Mouse (Mus musculus) urinary bladder, postnatal 10 days (tissue): ENCODE data around the gene Gas6.

Source experiments
- DNase-seq: peaks from one replicate; pipeline ENCODE4 v3.0.0; 2022; ENCODE audit warnings: low spot score

The Gas6 gene

DNA sequence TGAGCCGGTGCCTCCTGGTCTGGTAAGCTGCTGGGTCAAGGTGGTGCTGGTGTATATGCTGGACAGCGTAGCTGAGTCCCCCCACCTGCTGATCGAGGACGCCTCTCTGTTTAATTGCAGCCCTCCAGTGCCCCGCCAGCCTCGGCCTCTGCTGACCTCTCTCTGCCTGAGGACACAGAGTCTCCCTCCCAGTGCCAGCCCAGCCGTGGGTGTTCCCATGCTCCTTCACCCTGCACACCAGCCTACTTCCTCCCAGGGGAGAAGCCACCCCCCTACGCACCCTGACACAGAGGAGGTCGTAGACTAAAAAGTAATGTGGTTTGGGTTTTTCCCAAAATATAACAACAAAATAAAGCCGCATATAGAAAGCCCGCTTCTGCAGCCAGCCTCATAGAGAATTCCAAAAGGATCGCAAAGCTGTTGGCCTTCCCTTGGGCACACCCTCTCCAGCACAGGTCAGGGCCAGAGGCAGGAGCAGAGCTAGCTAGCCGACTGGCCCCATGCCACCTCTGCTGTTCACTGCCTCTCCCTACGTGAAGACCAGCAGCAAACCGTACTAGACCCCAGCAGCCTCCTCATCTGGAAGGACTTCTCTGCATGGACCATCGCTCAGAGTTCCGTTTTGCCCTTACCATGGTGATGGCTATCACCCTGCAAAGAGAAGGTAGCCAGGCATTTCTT lies 33.1 kb downstream of the Gas6 start:
- DNase-seq, result no peak

DNA sequence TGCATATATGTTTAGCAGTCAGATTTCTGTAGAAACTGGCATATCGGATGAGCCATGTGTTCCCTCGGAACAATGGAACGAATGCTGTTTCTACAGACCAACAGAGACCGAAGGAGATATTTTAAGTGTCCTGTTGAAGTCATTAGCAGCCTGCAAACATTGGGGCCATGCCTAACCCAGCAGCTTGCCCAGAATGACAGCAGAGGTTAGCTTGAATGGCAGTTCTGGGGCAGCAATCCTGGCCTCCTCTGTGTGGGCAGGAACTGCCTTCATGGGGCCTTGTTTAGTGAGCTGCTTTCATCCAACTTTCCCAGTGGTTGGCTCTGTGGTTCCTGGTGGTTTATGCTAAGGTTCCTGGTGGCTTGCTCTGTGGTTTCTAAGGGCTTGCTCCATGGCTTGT lies 34.9 kb downstream of the Gas6 start:
- DNase-seq, result no peak

GRCm38 (mm10) chr8:13455295-13455694 lies 39.0 kb downstream of the Gas6 start:
- DNase-seq, result no peak

GRCm38 (mm10) chr8:13454341-13455113 lies 39.8 kb downstream of the Gas6 start:
- no peak for DNase-seq

GRCm38 (mm10) chr8:13451747-13452277 lies 42.5 kb downstream of the Gas6 start:
- DNase-seq, result no peak

DNA sequence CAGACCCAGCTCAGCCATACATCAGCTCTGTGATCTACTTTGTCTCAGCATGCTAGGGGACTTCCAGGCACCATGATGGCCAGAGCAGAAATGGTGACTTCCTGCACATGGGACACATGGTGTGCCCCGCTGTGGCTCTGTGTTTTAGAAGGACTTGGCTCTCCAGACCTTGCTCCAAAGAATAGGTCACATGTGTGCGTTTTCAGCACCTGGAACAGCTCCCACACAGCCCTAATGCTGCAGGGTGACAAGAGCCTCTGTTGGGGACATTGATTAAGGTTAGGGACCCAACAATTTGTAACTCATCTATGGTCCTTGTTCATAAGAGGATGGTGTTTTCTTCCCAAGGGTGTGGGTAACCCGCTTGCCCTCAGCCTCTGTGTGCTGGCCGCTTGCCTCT lies 46.1 kb downstream of the Gas6 start:
- no peak for DNase-seq

DNA sequence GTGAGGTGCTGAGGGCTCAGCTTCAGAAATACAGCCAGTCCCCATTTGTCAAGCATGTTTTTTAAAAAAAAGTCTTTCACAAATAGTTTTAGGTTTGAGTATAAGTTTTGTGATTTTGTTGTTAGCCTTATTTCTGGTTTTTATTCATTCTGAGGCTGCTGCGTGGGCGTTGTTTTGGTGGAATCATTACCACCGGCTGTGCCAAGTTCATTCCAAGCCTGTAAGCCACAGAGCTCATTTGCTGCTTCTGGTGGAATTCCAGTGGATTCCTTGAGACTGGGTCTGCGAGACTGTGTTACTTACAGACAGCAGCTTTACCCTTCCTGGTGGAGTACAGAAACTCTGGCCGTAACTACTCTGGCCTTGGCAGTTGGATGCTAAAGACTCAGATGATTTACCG lies 47.8 kb downstream of the Gas6 start:
- no peak for DNase-seq

GRCm38 (mm10) chr8:13442152-13442551 lies 52.1 kb downstream of the Gas6 start:
- DNase-seq, result no peak

DNA sequence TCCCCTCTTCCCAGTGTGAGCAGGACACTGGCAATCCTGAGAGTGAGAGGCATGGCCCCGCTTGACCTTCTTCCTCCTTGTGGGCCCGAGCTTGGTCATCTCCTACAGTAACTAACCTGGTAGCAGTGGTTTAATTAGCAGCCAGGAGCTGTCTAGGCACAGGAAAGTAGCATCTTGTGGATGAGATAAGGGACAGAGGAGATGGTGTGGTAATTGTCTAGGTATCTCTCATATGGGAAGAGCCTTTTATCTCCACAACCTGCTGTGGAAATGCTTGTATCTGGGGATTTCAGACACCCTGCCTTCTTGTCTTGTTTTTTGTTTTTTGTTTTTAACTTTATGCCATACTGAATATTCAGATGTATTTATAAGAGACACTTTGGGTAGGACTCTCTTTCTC lies 56.8 kb downstream of the Gas6 start:
- DNase-seq, result no peak

GRCm38 (mm10) chr8:13436052-13436451 lies 58.2 kb downstream of the Gas6 start:
- DNase-seq, result no peak

DNA sequence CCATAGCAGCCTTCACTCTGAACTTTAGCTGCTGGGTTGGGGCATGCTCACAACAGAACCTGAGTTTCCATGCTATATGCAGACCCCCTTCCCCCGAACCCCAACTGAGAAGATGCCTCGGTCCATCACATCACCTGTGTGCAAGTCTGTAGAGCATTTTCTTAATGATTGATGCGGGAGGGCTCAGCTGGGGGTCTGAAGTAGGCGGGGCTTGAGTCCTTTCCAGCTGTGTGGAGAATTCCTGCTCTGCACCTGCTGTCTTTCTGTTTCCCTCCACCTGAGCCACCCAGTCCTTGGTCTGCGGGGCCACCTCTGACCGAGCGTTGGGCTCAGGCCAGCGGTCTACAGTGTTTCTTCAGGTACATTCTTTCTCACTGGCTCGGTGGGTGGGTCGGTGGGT lies 59.4 kb downstream of the Gas6 start, which contains the start of gene Tmem255b:
Gene Tmem255b, plus strand, starts transcription at position 301 of the 400 bp plus-strand sequence.
- no peak for DNase-seq

DNA sequence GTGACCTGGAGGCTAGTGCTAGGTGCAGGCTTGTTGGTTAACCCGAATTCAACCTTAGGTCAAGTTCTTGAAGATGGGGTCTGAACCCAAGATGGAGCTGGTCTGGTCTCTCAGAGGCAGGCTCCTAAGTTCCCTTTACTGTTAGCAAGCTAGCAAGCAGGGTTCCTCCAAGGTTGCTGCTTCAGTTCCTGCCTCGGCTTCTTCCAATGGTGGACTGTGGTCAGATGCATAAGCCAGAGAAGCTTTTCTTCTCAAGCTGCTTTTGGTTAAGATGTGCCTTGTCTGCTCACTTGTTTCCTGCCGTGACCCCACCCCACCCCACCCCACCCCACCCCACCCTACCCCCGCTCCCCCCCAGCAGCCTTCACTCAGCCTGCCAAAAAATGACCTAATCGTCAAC lies 61.2 kb downstream of the Gas6 start:
- no peak for DNase-seq

- DNase-seq, result no peak
These were observed 63.4 kb downstream of the Gas6 start for GRCm38 (mm10) chr8:13430866-13431265.

DNA sequence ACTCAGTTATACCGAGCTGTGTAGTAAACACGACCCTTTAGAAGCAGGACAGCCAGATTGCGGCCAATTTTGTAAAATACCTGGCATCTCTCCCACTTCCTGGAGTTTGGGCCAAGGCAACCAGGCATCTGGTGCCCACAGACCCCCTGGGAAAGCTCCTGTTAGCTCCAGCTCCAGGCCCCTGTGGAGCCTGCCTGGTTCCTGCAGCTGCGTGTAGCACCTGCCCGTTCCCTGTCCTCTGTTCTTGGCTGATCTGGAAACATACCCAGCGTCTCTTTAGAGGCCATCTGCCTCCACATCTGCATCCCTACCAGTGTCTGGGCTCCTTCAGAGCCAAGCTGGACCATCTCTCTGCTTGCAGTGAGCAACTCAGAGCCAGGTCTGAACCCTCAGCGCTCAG lies 63.9 kb downstream of the Gas6 start:
- no peak for DNase-seq

- DNase-seq, result no peak
These were observed 66.1 kb downstream of the Gas6 start for GRCm38 (mm10) chr8:13428156-13428555.

GRCm38 (mm10) chr8:13427351-13427750 lies 66.9 kb downstream of the Gas6 start:
- DNase-seq, result no peak

GRCm38 (mm10) chr8:13420970-13421369 lies 73.3 kb downstream of the Gas6 start:
- no peak for DNase-seq

GRCm38 (mm10) chr8:13419111-13419639 lies 75.1 kb downstream of the Gas6 start:
- no peak for DNase-seq

- DNase-seq, result no peak
These were observed 78.4 kb downstream of the Gas6 start for GRCm38 (mm10) chr8:13415879-13416278.
